Mouse (Mus musculus): Measurements from ENCODE around the gene Cd247.

DNA sequence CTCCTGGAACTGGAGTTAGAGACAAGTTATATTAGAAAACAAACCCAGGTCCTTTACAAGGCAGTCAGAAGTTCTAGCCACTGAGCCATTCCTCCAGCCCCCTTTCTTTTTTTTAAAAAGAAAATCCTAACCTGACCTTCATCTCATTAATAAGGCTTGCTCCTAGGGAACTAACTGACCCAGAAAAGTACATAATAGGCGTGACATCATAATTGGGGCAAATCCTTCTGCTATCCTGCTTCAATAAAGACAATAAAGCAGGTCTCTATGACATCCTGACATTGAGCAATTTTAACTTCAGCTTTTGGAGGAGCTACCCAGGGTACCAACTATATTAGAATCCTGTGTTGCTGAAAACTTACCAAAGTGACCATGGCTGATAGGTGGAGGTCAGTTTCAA lies 115.1 kb downstream of the Cd247 start:
- TF ChIP-seq CTCF (IDR thresholded peaks at IDR 0.05; ENCODE audit: low read depth): no peak
- no peak for TF ChIP-seq EP300 (IDR thresholded peaks at IDR 0.05; ENCODE audit: low read depth)

All from liver, postnatal 0 days (tissue).